Mouse (Mus musculus) forebrain, embryonic 16.5 days (tissue): ENCODE data around the gene Eif4e2. TPM values are rescaled to one million over a fixed set of nuclear protein-coding genes. Genes with fewer than 3 reads are reported as not detected.

Experiments
- ATAC-seq: fragments of 200-750 bp; cut with Nextera tagmentation; 2 replicates; pipeline ENCODE4 v1.8.0; 2017; ENCODE audit warnings: mild to moderate bottlenecking, moderate library complexity
- H3K27ac ChIP-seq: fragments of 300-500 bp; sonication (generic); 2 replicates; pipeline ENCODE4 v1.5.1; 2014; ENCODE audit warnings: low read length, control low read depth
- H3K27me3 ChIP-seq: fragments of 300-500 bp; sonication (generic); replicated peaks from 2 replicates; pipeline ENCODE4 v1.6.1; 2014; ENCODE audit warnings: low read length; ENCODE audit not compliant: control insufficient read depth, insufficient read depth
- H3K36me3 ChIP-seq: fragments of 300-500 bp; sonication (generic); 2 replicates; pipeline ENCODE4 v1.6.1; 2014; ENCODE audit not compliant: control insufficient read depth, insufficient read depth
- H3K4me1 ChIP-seq: fragments of 300-500 bp; sonication (generic); replicated peaks from 2 replicates; pipeline ENCODE4 v1.6.1; 2014; ENCODE audit warnings: low read length; ENCODE audit not compliant: control insufficient read depth, insufficient read depth
- H3K4me2 ChIP-seq: fragments of 300-500 bp; sonication (generic); 2 replicates; pipeline ENCODE4 v1.6.1; 2014; ENCODE audit warnings: mild to moderate bottlenecking, low read length, control low read depth
- H3K4me3 ChIP-seq: fragments of 300-500 bp; sonication (generic); replicated peaks from 2 replicates; pipeline ENCODE4 v1.5.1; 2014; ENCODE audit warnings: mild to moderate bottlenecking, low read length, control low read depth
- H3K9ac ChIP-seq: fragments of 300-500 bp; sonication (generic); replicated peaks from 2 replicates; pipeline ENCODE4 v1.6.1; 2014; ENCODE audit warnings: low read depth, low read length, control low read depth
- H3K9me3 ChIP-seq: fragments of 300-500 bp; sonication (generic); 2 replicates; pipeline ENCODE4 v1.6.1; 2016; ENCODE audit warnings: low read length; ENCODE audit not compliant: control insufficient read depth
- WGBS: fragments of 180-500 bp; shearing (Covaris S2); extraction: QIAGEN DNeasy Blood & Tissue Kit; methylation state at CpG from one replicate; pipeline ENCODE4 v1.1.7; 2014; 5-methylcytosine and 5-hydroxymethylcytosine counted together
- polyA plus RNA-seq: library from polyadenylated mRNA; unstranded; fragments of >200 nt; fragmentation: Nextera tagmentation; extraction: Ambion mirVana; gene quantifications from 2 replicates; pipeline ENCODE4 v1.2.1, GENCODE M21; 2015

The Eif4e2 gene
- 88.1 and 93.6 TPM in 2 replicates for polyA plus RNA-seq

DNA sequence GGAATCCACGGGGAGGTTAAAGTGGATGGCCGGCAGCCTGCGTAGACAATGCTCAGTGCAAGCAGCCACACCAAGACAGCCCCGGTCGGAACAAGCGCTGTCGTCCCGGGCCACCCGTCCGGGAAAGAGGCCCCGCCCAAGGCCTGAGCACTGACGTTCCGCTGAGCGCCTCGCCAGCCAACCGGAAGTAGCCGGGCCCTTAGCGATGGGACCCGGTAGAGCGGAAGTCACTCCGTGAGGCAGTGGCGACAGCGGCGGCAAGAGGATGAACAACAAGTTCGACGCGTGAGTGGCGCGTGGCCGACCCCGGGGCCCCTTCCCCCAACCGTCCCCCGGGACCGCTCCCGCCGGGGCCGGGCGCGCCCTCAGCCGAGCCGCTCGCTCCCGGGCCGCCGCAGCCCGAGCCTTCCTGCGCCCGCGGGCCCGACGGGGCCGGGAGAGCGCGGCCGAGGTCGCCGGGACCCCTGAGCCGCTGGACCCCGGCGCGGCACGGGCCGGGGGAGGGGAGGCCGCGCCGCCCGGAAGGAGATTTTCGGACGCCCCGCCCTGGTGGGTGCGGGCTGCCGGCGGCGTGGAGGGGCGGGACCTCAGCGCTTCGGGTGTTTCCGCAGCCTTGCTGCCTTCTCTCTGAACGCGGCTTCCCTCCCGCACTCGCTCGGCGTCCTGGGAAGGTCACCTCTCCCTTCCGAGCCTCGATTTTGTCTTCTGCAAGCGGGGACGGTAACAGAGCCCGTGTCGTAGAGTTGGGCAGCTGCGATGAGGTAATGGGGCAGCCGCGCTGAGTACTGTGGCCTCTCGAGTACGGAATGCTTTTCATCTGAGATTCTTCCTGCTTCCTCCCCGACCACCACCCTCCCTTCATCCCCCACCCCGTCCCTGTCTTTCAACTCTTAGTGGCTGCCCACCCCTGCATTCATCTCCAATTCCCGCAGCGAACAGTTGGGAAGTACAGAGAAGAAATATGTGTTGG, at the start of gene Eif4e2:
Eif4e2 (plus strand) TSS at position 180 of the 970 bp plus-strand sequence.
- Histone ChIP-seq H3K27ac (peak within 1 kb of the TSS; percentile 96), H3K9me3 (no peaks in the 10 kb centered on the region), H3K36me3 (no peaks in the 10 kb centered on the region), H3K27me3 (no peaks in the 10 kb centered on the region), H3K4me2 (peak within 1 kb of the TSS; percentile 56), H3K4me1 (peaks cover 35% of the 10 kb centered on the region), H3K4me3 (peak within 1 kb of the TSS; percentile 85), H3K9ac (peak within 1 kb of the TSS; percentile 92)
- ATAC-seq = peak; percentile 98
- WGBS = under 1% methylated on average over 89 of the region's 99 CpGs

DNA sequence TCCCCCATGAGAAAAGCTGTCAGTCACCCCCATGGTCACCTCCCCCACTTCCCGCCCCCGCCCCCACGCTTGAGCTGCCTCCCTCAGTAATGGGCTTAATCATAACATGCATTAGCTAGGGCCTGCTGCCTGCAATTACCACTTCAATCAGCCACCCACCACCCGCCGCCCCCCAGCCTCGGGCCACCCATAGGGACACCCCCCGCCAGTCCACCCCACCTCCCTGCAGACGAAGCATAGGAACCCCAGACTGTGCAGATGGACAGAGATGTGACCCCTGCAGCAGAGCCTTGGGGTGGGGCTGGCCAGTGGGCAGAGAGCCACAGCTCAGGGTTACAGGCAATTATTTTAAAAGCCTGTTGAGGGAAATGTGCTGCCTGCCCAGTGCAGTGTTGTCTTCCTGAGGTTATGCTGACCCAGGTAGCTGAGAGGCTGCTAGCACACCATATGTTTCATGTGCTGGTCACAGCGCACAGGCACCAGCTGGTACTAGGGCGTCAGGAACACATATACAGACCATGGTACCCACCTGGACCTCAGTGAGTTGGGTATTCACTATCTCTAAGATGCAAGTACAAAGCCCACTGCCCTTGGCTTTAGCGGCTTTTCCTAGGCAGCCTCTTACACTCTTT, 49.4 kb upstream of the Eif4e2 start:
- no peak overlapping the region for H3K4me3 ChIP-seq
- no peak overlapping the region for H3K4me2 ChIP-seq
- no peaks in the 10 kb centered on the region for H3K36me3 ChIP-seq
- H3K9ac ChIP-seq = no peak overlapping the region
- 0 out of 2 replicates have a peak, but pooled peaks cover 2% of the 10 kb centered on the region for H3K27me3 ChIP-seq
- H3K27ac ChIP-seq = no peak overlapping the region
- no peaks in the 10 kb centered on the region for H3K9me3 ChIP-seq
- H3K4me1 ChIP-seq = peaks cover 16% of the 10 kb centered on the region
- ATAC-seq = peak; percentile 32; the same call in 1 of the 2 replicates
- WGBS = 28% methylated on average over 9 of the region's 11 CpGs

GRCm38 (mm10) chr1:87164796-87165184, 48.9 kb upstream of the Eif4e2 start:
- H3K27me3 ChIP-seq = peaks cover 2% of the 10 kb centered on the region; the same call in 1 of the 2 replicates
- H3K36me3 ChIP-seq = no peaks in the 10 kb centered on the region
- H3K9me3 ChIP-seq = no peaks in the 10 kb centered on the region
- no peak overlapping the region for H3K4me3 ChIP-seq
- ATAC-seq = peak; percentile 21
- no peak overlapping the region for H3K9ac ChIP-seq
- no peak overlapping the region for H3K27ac ChIP-seq
- no peak overlapping the region for H3K4me2 ChIP-seq
- H3K4me1 ChIP-seq = peaks cover 21% of the 10 kb centered on the region
- WGBS = 15% methylated on average over 9 of the region's 9 CpGs

DNA sequence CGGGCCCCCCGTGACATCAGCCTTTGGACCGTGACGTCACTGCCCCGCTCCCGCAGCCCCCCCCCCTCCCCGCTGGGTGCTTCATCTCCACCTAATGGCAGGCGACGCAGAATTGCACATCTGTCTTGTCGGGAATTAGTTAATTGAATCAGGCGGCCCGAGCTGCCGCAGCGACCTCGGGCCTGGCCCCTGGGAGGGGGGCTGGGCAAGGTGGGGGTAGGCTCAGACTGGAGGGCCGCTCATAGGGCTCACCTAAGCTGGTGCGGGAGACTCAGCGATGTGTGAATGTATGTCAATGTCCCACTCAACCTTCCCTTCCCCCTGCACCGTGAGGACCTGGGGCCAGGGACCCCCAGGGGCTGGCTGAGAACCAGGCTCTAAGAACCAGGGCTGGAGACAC, 43.3 kb upstream of the Eif4e2 start:
- H3K27ac ChIP-seq = no peak overlapping the region
- 7% methylated on average over 19 of the region's 19 CpGs for WGBS
- H3K4me3 ChIP-seq = no peak overlapping the region
- peaks cover 26% of the 10 kb centered on the region for H3K4me1 ChIP-seq
- H3K4me2 ChIP-seq = peak overlapping the region; percentile 17; the same call in 1 of the 2 replicates
- H3K36me3 ChIP-seq = no peaks in the 10 kb centered on the region
- peak overlapping the region; percentile 25; the same call in 1 of the 2 replicates for H3K9ac ChIP-seq
- peaks cover 4% of the 10 kb centered on the region for H3K27me3 ChIP-seq
- no peak for ATAC-seq
- no peaks in the 10 kb centered on the region for H3K9me3 ChIP-seq

DNA sequence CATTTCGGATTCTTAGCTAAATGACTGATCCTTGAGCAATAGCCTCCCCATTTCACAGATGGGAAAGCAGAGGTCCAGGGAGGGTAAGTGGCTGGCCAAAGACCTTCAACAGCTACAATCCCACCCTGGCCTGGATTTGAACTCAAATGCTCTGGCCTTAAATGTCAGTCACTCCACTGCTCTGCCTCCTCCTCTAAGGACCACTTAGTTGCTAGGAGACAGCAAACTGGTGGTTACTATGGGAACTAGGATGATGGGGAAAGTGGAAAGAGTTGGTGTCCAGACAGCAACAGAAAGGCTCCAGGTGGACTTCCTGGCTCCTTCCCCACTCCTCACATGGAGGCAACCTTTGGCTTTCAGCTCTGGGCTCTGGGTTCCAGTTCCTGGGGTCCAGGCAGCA, 42.4 kb upstream of the Eif4e2 start:
- H3K4me1 ChIP-seq = peaks cover 33% of the 10 kb centered on the region
- H3K27ac ChIP-seq = no peak overlapping the region
- no peak for ATAC-seq
- no peak overlapping the region for H3K9ac ChIP-seq
- H3K36me3 ChIP-seq = no peaks in the 10 kb centered on the region
- H3K4me3 ChIP-seq = no peak overlapping the region
- no peaks in the 10 kb centered on the region for H3K9me3 ChIP-seq
- no peak overlapping the region for H3K4me2 ChIP-seq
- H3K27me3 ChIP-seq = peaks cover 4% of the 10 kb centered on the region
- 89% methylated on average over 1 of the region's 1 CpGs for WGBS

DNA sequence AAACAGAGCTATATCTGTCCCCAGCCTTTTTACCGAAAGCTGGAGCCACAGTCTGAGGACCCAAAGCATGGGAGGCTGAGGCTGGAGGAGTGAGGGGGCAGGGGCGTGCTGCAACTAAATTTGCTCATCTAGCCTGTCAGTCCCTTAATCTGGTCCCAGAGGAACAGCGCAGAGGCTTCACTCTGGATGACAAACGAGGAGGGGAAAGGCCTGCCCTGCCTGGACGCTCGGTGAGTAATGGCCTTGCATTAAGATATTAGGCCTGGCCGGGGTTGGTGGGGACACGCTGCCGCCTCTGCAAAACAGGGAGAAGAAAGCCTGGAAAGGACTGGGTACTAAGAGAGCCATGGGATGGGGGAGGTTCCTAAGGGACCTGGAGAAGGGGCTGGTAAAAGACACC, 41.4 kb upstream of the Eif4e2 start:
- no peak overlapping the region for H3K4me2 ChIP-seq
- peaks cover 34% of the 10 kb centered on the region for H3K4me1 ChIP-seq
- peaks cover 4% of the 10 kb centered on the region for H3K27me3 ChIP-seq
- no peaks in the 10 kb centered on the region for H3K36me3 ChIP-seq
- no peak overlapping the region for H3K27ac ChIP-seq
- ATAC-seq = no peak
- no peak overlapping the region for H3K4me3 ChIP-seq
- no peaks in the 10 kb centered on the region for H3K9me3 ChIP-seq
- no peak overlapping the region for H3K9ac ChIP-seq
- WGBS = 60% methylated on average over 9 of the region's 9 CpGs

DNA sequence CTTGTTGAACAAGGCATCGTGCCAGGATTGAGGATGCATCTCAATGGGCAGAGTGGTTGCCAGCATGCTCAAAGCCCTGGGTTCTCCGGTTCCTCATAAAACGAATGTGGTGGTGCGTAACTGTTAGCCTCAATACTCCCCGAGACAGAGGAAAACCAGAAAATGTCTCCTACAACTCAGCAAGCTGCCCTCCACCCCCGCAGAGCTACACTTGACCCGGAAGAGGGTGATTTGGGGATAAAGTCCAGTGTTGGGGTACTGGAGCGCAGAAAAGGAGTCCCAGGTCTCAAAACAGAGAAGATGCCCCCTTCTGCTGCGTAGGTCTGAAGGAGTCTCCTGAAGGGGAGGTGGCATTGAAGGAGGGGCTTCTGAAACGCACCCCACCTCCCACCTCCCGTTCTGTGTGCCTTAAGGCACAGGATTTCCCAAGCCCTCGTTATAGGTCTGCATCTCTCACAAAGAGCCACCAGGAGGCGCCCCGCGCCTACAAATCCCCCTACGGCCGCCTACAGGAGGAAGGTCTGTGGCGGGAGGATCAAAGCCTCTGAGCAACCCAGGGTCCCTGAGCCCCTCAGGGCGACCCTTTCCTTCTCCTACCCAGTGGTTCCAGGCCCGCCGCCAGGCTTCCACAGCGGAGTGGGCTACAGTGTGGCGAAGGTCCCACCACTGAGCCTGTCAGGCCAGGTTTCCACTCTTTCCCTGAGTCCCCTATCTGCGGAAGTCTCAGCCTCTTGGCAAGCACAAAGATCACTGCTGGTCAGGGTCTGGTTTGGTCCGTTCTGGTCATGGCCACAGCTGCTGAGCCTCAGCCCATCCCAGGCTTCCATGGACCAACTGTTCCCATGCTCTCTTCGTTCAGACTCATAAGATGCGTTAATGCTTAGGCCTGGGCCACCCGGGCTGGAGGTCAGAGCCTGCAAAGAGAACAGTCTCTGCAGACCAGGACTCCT, 39.4 kb upstream of the Eif4e2 start:
- ATAC-seq = peak; percentile 7; the same call in 1 of the 2 replicates
- H3K4me3 ChIP-seq = no peak overlapping the region

GRCm38 (mm10) chr1:87175852-87176292, 37.8 kb upstream of the Eif4e2 start:
- Histone ChIP-seq H3K4me2 (peak overlapping the region; percentile 24), H3K27ac (peak overlapping the region; percentile 19), H3K9ac (no peak overlapping the region), H3K9me3 (no peaks in the 10 kb centered on the region), H3K4me3 (no peak overlapping the region), H3K4me1 (peaks cover 15% of the 10 kb centered on the region), H3K36me3 (no peaks in the 10 kb centered on the region), H3K27me3 (no peaks in the 10 kb centered on the region)
- 5% methylated on average over 11 of the region's 11 CpGs for WGBS
- peak; percentile 91 for ATAC-seq

More for the DNA sequence above, 39.4 kb upstream of the Eif4e2 start:
- no peaks in the 10 kb centered on the region for H3K9me3 ChIP-seq
- no peak overlapping the region for H3K9ac ChIP-seq
- H3K36me3 ChIP-seq = no peaks in the 10 kb centered on the region
- WGBS = 25% methylated on average over 28 of the region's 28 CpGs
- H3K4me2 ChIP-seq = no peak overlapping the region
- peaks cover 4% of the 10 kb centered on the region for H3K27me3 ChIP-seq
- no peak overlapping the region for H3K27ac ChIP-seq
- H3K4me1 ChIP-seq = peaks cover 28% of the 10 kb centered on the region
